Comparison of ENCODE assay signal across 8 mouse cellular contexts in genomic region chr11:118254159-118254951, GRCm38 (mm10). TPM values are rescaled to one million over a fixed set of nuclear protein-coding genes. Genes with fewer than 3 reads are reported as not detected.
DNase-seq lines count a peak whose midpoint lies in the region; ATAC-seq and TF ChIP-seq lines count a peak whose summit lies in the region.

No protein-coding gene starts in this region.

- no peaks in the 10 kb centered on the region; the same call in 1 of the 2 replicates for H3K36me3 ChIP-seq in liver, adult 2 months (ENCODE audit: control insufficient read depth, insufficient read depth, low read length)
- H3K36me3 ChIP-seq in limb, embryonic 13.5 days, result peaks cover 35% of the 10 kb centered on the region

- no peak overlapping the region for H3K27ac ChIP-seq in liver, adult 2 months (replicated peaks; ENCODE audit: insufficient read depth, low read depth, low read length)
- peak overlapping the region; percentile 87 for H3K27ac ChIP-seq in limb, embryonic 13.5 days
- H3K27ac ChIP-seq in olfactory bulb, adult 2 months (ENCODE audit: insufficient read depth, low read depth, low read length), result peak overlapping the region; percentile 66

- H3K9me3 ChIP-seq in limb, embryonic 13.5 days, result no peaks in the 10 kb centered on the region

- H3K4me3 ChIP-seq in liver, adult 2 months (ENCODE audit: insufficient read depth, low read depth, low read length), result no peak overlapping the region
- H3K4me3 ChIP-seq in limb, embryonic 13.5 days, result no peak overlapping the region
- no peak overlapping the region for H3K4me3 ChIP-seq in olfactory bulb, adult 2 months (ENCODE audit: insufficient read depth, low read depth, low read length)

- peaks cover 3% of the 10 kb centered on the region; the same call in 1 of the 2 replicates for H3K4me1 ChIP-seq in liver, adult 2 months (ENCODE audit: control insufficient read depth, insufficient read depth, low read length)
- peaks cover 26% of the 10 kb centered on the region for H3K4me1 ChIP-seq in limb, embryonic 13.5 days
- H3K4me1 ChIP-seq in olfactory bulb, adult 2 months (ENCODE audit: control insufficient read depth, insufficient read depth, low read length), result peaks cover 14% of the 10 kb centered on the region

- no peak for TF ChIP-seq POLR2A in liver, adult 2 months (IDR thresholded peaks at IDR 0.05; ENCODE audit: extremely low read depth, insufficient read depth, low read length)
- TF ChIP-seq POLR2A in olfactory bulb, adult 2 months (IDR thresholded peaks at IDR 0.05; ENCODE audit: insufficient read depth, low read depth, low read length), result no peak

- WGBS in liver, adult 2 months, result 70% methylated on average over 15 of the region's 15 CpGs
- 30% methylated on average over 15 of the region's 15 CpGs for WGBS in limb, embryonic 13.5 days
- 15% methylated on average over 15 of the region's 15 CpGs for whole genome bisulfite sequencing in olfactory bulb, adult 2 months

- TF ChIP-seq CTCF in liver, adult 2 months (IDR thresholded peaks at IDR 0.05; ENCODE audit: low read depth, low read length), result no peak
- no peak for TF ChIP-seq CTCF in olfactory bulb, adult 2 months (IDR thresholded peaks at IDR 0.05; ENCODE audit: insufficient read depth, low read depth, low read length)

- H3K27me3 ChIP-seq in liver, adult 2 months (ENCODE audit: control insufficient read depth, insufficient read depth, low read length), result no peaks in the 10 kb centered on the region
- no peaks in the 10 kb centered on the region for H3K27me3 ChIP-seq in limb, embryonic 13.5 days

- peak; percentile 65 for DNase-seq in liver, adult 2 months (ENCODE audit: extremely low read depth, low read depth, low spot score)
- no peak for DNase-seq in liver
- peak; percentile 94 for DNase-seq in cerebellum, adult 11-12 months
- DNase-seq in gastrocnemius, postnatal 25 days, result peak; percentile 52
- DNase-seq in kidney, adult 9 months, result peak; percentile 74

- peak overlapping the region; percentile 27; the same call in 1 of the 2 replicates for H3K4me2 ChIP-seq in limb, embryonic 13.5 days (replicated peaks)

- ATAC-seq in limb, embryonic 13.5 days (ENCODE audit: low FRiP score, low read depth), result peak; percentile 62; the same call in 1 of the 2 replicates
- no peak for ATAC-seq in activated CD4-positive, CD25-positive, alpha-beta regulatory T cell, adult 4 months

- H3K79me2 ChIP-seq in liver, adult 2 months (ENCODE audit: control insufficient read depth, insufficient read depth, low read length), result no peaks in the 10 kb centered on the region

- no peak overlapping the region for H3K9ac ChIP-seq in liver, adult 2 months (ENCODE audit: low read depth, low read length)
- no peak overlapping the region; the same call in 1 of the 2 replicates for H3K9ac ChIP-seq in limb, embryonic 13.5 days

RNA-seq across cellular contexts. Expression of gene Cyth1, which starts 6.0 kb away (rescaled TPM):
- total RNA-seq in liver, adult 2 months (2014; rRNA removed), result 26.8 and 32.4 TPM in 2 replicates
- polyA plus RNA-seq in liver, adult 2 months (2012; rRNA removed), result 13.9 and 14.7 TPM in 2 replicates
- total RNA-seq in gastrocnemius, postnatal 25 days (2021), result 10 to 100 TPM; 30.0 to 32.3 TPM
- 15.9 and 17.1 TPM in 2 replicates for polyA plus RNA-seq in limb, embryonic 13.5 days (2015; fragmentation: Nextera tagmentation; extraction: Ambion mirVana)
- not detected in 2 replicates for polyA plus RNA-seq in olfactory bulb, adult 2 months (2012; ENCODE audit: insufficient read depth, insufficient read length, low replicate concordance, missing spikeins)
- polyA plus RNA-seq in activated CD4-positive, CD25-positive, alpha-beta regulatory T cell, adult 4 months (2017; shearing (Covaris generic)), result 10 to 100 TPM; 50.1 to 73.2 TPM

RNA-seq across cellular contexts. Expression of gene Usp36, which starts 35.7 kb away (rescaled TPM):
- 2.7 and 4.0 TPM in 2 replicates for total RNA-seq in liver, adult 2 months (2014; rRNA removed)
- polyA plus RNA-seq in liver, adult 2 months (2012; rRNA removed), result 7.5 and 12.3 TPM in 2 replicates
- 10 to 100 TPM; 11.9 to 12.8 TPM for total RNA-seq in gastrocnemius, postnatal 25 days (2021)
- 22.1 and 25.0 TPM in 2 replicates for polyA plus RNA-seq in limb, embryonic 13.5 days (2015; fragmentation: Nextera tagmentation; extraction: Ambion mirVana)
- not detected in 2 replicates for polyA plus RNA-seq in olfactory bulb, adult 2 months (2012; ENCODE audit: insufficient read depth, insufficient read length, low replicate concordance, missing spikeins)
- polyA plus RNA-seq in activated CD4-positive, CD25-positive, alpha-beta regulatory T cell, adult 4 months (2017; shearing (Covaris generic)), result 10 to 100 TPM; 15.6 to 15.8 TPM
